Mouse (Mus musculus): Measurements from ENCODE around the gene Hmga2.

- no peak for TF ChIP-seq POLR2A (IDR thresholded peaks at IDR 0.05; ENCODE audit: borderline replicate concordance, control insufficient read depth, low read depth, low read length)
- TF ChIP-seq CTCF (IDR thresholded peaks at IDR 0.05; ENCODE audit: control insufficient read depth, insufficient read depth, low read length): no peak
These were observed 12.3 kb upstream of the Hmga2 start for GRCm38 (mm10) chr10:120488526-120488925.

Data from bone marrow, adult 2 months (tissue).